Mouse (Mus musculus) forebrain, embryonic 14.5 days (tissue): ENCODE measurements around the gene Zfp638. TPM values are rescaled to one million over a fixed set of nuclear protein-coding genes. Genes with fewer than 3 reads are reported as not detected.

ENCODE experiments used
- ATAC-seq: fragments of 200-750 bp; cut with Nextera tagmentation; 2 replicates; pipeline ENCODE4 v1.8.0; 2017; ENCODE audit warnings: mild to moderate bottlenecking, moderate library complexity
- DNase-seq: peaks from one replicate; pipeline ENCODE4 v3.0.0-alpha.2; 2015; ENCODE audit warnings: low spot score
- H3K27ac ChIP-seq: fragments of 300-500 bp; sonication (generic); 2 replicates; pipeline ENCODE4 v1.5.1; 2014; ENCODE audit warnings: low read depth, mild to moderate bottlenecking, control low read depth, low read length, moderate library complexity
- H3K27me3 ChIP-seq: fragments of 300-500 bp; sonication (generic); replicated peaks from 2 replicates; pipeline ENCODE4 v1.6.1; 2014; ENCODE audit warnings: low read length, control low read depth, mixed read lengths; ENCODE audit not compliant: control insufficient read depth, insufficient read depth
- H3K36me3 ChIP-seq: fragments of 300-500 bp; sonication (generic); 2 replicates; pipeline ENCODE4 v1.6.1; 2014; ENCODE audit warnings: low read length, control low read depth; ENCODE audit not compliant: control insufficient read depth, insufficient read depth
- H3K4me1 ChIP-seq: fragments of 300-500 bp; sonication (generic); 2 replicates; pipeline ENCODE4 v1.6.1; 2014; ENCODE audit warnings: antibody characterized with exemption, low read length, control low read depth; ENCODE audit not compliant: control insufficient read depth, insufficient read depth
- H3K4me2 ChIP-seq: fragments of 300-500 bp; sonication (generic); 2 replicates; pipeline ENCODE4 v1.6.1; 2014; ENCODE audit warnings: mild to moderate bottlenecking, control low read depth, low read length
- H3K4me3 ChIP-seq: fragments of 300-500 bp; sonication (generic); 2 replicates; pipeline ENCODE4 v1.5.1; 2014; ENCODE audit warnings: low read depth, low read length, control low read depth
- H3K9ac ChIP-seq: fragments of 300-500 bp; sonication (generic); 2 replicates; pipeline ENCODE4 v1.6.1; 2014; ENCODE audit warnings: mild to moderate bottlenecking, low read length, control low read depth, moderate library complexity
- H3K9me3 ChIP-seq: fragments of 300-500 bp; sonication (generic); replicated peaks from 2 replicates; pipeline ENCODE4 v1.6.1; 2016; ENCODE audit warnings: low read length, control low read depth, mixed read lengths; ENCODE audit not compliant: control insufficient read depth
- WGBS: fragments of 180-500 bp; shearing (Covaris S2); extraction: QIAGEN DNeasy Blood & Tissue Kit; methylation state at CpG from one replicate; pipeline ENCODE4 v1.1.7; 2014; 5-methylcytosine and 5-hydroxymethylcytosine counted together
- polyA plus RNA-seq: library from polyadenylated mRNA; unstranded; fragments of >200 nt; fragmentation: Nextera tagmentation; extraction: Ambion mirVana; gene quantifications from 2 replicates; pipeline ENCODE4 v1.2.1, GENCODE M21; 2014

Gene Zfp638
- polyA plus RNA-seq, 1 experiment from 2014 or later, result 91.4 TPM

GRCm38 (mm10) chr6:83838046-83838445 is 28.9 kb upstream of the Zfp638 start:
- H3K9ac ChIP-seq, result no peak overlapping the region
- no peaks in the 10 kb centered on the region for H3K9me3 ChIP-seq
- 90% methylated on average over 2 of the region's 2 CpGs for WGBS
- no peaks in the 10 kb centered on the region for H3K36me3 ChIP-seq
- no peaks in the 10 kb centered on the region for H3K4me1 ChIP-seq
- DNase-seq, result no peak
- no peaks in the 10 kb centered on the region for H3K27me3 ChIP-seq
- H3K27ac ChIP-seq, result no peak overlapping the region
- no peak overlapping the region for H3K4me3 ChIP-seq
- ATAC-seq, result no peak
- H3K4me2 ChIP-seq, result no peak overlapping the region

- no peaks in the 10 kb centered on the region for H3K4me1 ChIP-seq
- no peak overlapping the region for H3K4me2 ChIP-seq
- no peaks in the 10 kb centered on the region for H3K36me3 ChIP-seq
- no peaks in the 10 kb centered on the region for H3K9me3 ChIP-seq
- whole genome bisulfite sequencing, result 86% methylated on average over 6 of the region's 6 CpGs
- ATAC-seq (no peak), DNase-seq (no peak)
- no peak overlapping the region for H3K4me3 ChIP-seq
- H3K27me3 ChIP-seq, result no peaks in the 10 kb centered on the region
- no peak overlapping the region for H3K27ac ChIP-seq
- H3K9ac ChIP-seq, result no peak overlapping the region
Measured at GRCm38 (mm10) chr6:83840086-83840485, 26.8 kb upstream of the Zfp638 start.

- no peak overlapping the region for H3K4me3 ChIP-seq
- H3K9me3 ChIP-seq, result no peaks in the 10 kb centered on the region
- 88% methylated on average over 10 of the region's 10 CpGs for WGBS
- no peak for ATAC-seq
- H3K9ac ChIP-seq, result no peak overlapping the region
- no peak overlapping the region for H3K27ac ChIP-seq
- no peaks in the 10 kb centered on the region for H3K36me3 ChIP-seq
- H3K4me2 ChIP-seq, result no peak overlapping the region
- no peaks in the 10 kb centered on the region for H3K4me1 ChIP-seq
- no peaks in the 10 kb centered on the region for H3K27me3 ChIP-seq
- DNase-seq, result no peak
Measured at GRCm38 (mm10) chr6:83844913-83845312, 22.0 kb upstream of the Zfp638 start.

GRCm38 (mm10) chr6:83846141-83846540 is 20.8 kb upstream of the Zfp638 start:
- ATAC-seq (no peak), DNase-seq (no peak)
- H3K4me2 ChIP-seq, result no peak overlapping the region
- no peaks in the 10 kb centered on the region for H3K36me3 ChIP-seq
- no peaks in the 10 kb centered on the region for H3K27me3 ChIP-seq
- H3K9me3 ChIP-seq, result no peaks in the 10 kb centered on the region
- H3K27ac ChIP-seq, result no peak overlapping the region
- 95% methylated on average over 2 of the region's 2 CpGs for WGBS
- H3K4me3 ChIP-seq, result no peak overlapping the region
- no peak overlapping the region for H3K9ac ChIP-seq
- no peaks in the 10 kb centered on the region for H3K4me1 ChIP-seq

DNA sequence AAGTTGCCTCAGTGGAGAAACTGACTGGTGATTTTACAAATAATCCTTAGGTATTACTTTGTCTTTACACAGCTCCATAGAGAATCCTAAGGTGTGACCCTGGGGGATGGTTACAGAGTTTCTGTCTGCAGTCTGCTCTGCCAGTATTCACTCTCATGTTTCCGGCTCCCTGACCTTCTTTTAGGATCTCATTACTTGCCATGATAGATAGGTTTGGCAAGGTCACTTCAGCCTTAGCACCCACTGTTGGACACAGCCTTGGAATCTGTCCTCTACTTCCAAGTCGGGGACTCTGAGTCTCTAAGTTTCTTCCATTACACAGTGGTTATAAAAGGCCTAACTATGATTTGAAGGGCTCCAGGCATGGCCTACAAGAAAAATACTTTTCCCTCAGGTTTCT is 17.5 kb upstream of the Zfp638 start:
- ATAC-seq, result no peak
- H3K27ac ChIP-seq, result no peak overlapping the region
- H3K4me3 ChIP-seq, result no peak overlapping the region
- WGBS, result 88% methylated on average over 2 of the region's 2 CpGs
- no peak overlapping the region for H3K4me2 ChIP-seq
- no peak overlapping the region for H3K9ac ChIP-seq
- no peaks in the 10 kb centered on the region for H3K27me3 ChIP-seq
- no peaks in the 10 kb centered on the region for H3K4me1 ChIP-seq
- no peak for DNase-seq
- H3K9me3 ChIP-seq, result no peaks in the 10 kb centered on the region
- no peaks in the 10 kb centered on the region for H3K36me3 ChIP-seq

GRCm38 (mm10) chr6:83857476-83857875 is 9.4 kb upstream of the Zfp638 start:
- Histone ChIP-seq H3K27ac (no peak overlapping the region), H3K4me1 (no peaks in the 10 kb centered on the region), H3K36me3 (no peaks in the 10 kb centered on the region), H3K9me3 (no peaks in the 10 kb centered on the region), H3K4me2 (no peak overlapping the region), H3K27me3 (no peaks in the 10 kb centered on the region), H3K4me3 (no peak overlapping the region), H3K9ac (no peak overlapping the region)
- ATAC-seq (no peak), DNase-seq (no peak)
- WGBS, result 45% methylated on average over 5 of the region's 5 CpGs

DNA sequence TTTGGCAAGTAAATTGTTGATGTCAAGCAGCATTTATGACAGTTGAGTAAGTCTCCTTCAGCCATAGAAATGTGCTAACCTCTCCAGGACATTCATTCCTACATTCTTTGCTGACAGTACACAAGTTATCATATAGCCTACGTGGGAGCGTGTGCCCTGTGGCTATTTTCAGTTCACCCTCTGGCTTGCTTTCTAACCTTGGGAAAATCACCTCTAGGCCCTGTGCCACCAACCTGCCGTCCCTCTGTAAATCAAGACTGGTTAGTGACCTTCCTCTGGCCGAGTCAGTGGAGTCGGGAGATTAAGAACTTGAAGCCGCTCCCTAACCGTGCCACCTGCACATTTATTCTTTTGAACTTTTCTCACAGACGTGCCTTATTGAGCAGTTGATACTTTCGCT is 6.9 kb upstream of the Zfp638 start:
- Histone ChIP-seq H3K36me3 (no peaks in the 10 kb centered on the region), H3K4me3 (no peak overlapping the region), H3K27me3 (no peaks in the 10 kb centered on the region), H3K4me2 (no peak overlapping the region), H3K9me3 (no peaks in the 10 kb centered on the region), H3K9ac (no peak overlapping the region), H3K4me1 (no peaks in the 10 kb centered on the region), H3K27ac (no peak overlapping the region)
- 91% methylated on average over 9 of the region's 9 CpGs for WGBS
- no peak for DNase-seq
- ATAC-seq, result no peak

GRCm38 (mm10) chr6:83863538-83863937 is 3.4 kb upstream of the Zfp638 start:
- Histone ChIP-seq H3K36me3 (no peaks in the 10 kb centered on the region), H3K9ac (no peak overlapping the region), H3K4me2 (no peak overlapping the region), H3K27ac (no peak overlapping the region), H3K4me1 (peaks cover 6% of the 10 kb centered on the region; the same call in 1 of the 2 replicates), H3K4me3 (no peak overlapping the region), H3K27me3 (no peaks in the 10 kb centered on the region), H3K9me3 (no peaks in the 10 kb centered on the region)
- 77% methylated on average over 4 of the region's 4 CpGs for WGBS
- ATAC-seq (no peak), DNase-seq (no peak)

DNA sequence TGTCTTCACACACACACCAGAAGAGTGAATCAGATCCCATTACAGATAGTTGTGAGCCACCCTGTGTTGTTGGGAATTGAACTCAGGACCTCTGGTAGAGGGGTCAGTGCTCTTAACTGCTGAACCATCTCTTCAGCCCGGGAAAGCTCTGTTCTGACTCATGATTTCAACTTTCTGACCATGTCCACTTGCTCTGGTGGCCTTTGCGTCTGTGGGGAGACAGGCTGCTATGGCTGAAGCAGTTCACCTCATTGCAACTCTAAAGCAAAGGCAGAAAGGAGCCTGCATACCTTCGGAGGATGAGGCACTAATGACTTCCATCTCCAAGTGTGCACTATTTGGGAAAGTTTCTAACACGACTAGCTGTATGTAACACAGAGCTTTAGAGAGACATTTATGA is 486 bp upstream of the Zfp638 start:
- Histone ChIP-seq H3K9me3 (no peaks in the 10 kb centered on the region), H3K4me3 (peak overlapping the region; percentile 61; the same call in 1 of the 2 replicates), H3K27me3 (no peaks in the 10 kb centered on the region), H3K4me2 (peak overlapping the region; percentile 95; the same call in 1 of the 2 replicates), H3K27ac (no peak overlapping the region), H3K4me1 (peaks cover 6% of the 10 kb centered on the region; the same call in 1 of the 2 replicates), H3K9ac (no peak overlapping the region), H3K36me3 (no peaks in the 10 kb centered on the region)
- DNase-seq, result no peak
- peak; percentile 10; the same call in 1 of the 2 replicates for ATAC-seq
- 38% methylated on average over 4 of the region's 4 CpGs for WGBS
